Mouse (Mus musculus): ENCODE data around the gene Vmn1r217. TPM values are rescaled to one million over a fixed set of nuclear protein-coding genes. Genes with fewer than 3 reads are reported as not detected.
A peak's percentile ranks its signal among the peaks of the same experiment; 100 is the strongest.
"Not testable (repeated sequence)": the region's sequence is repeated elsewhere in the genome, so short reads cannot be mapped to it uniquely, and the experiment has no call there.

Vmn1r217 gene
- not detected in 2 replicates for polyA plus RNA-seq (2014; fragmentation: Nextera tagmentation; extraction: Ambion mirVana)

- not testable (repeated sequence) for H3K9me3 ChIP-seq (replicated peaks; ENCODE audit: control insufficient read depth, low read length); H3K4me3 ChIP-seq (ENCODE audit: low read depth, low read length); H3K27ac ChIP-seq (ENCODE audit: low read depth, low read length); H3K9ac ChIP-seq (ENCODE audit: low read length); ATAC-seq; H3K4me2 ChIP-seq (ENCODE audit: low read length); H3K27me3 ChIP-seq (replicated peaks; ENCODE audit: control insufficient read depth, insufficient read depth, low read length); H3K4me1 ChIP-seq (ENCODE audit: control insufficient read depth, insufficient read depth, low read length); DNase-seq (ENCODE audit: low spot score); H3K36me3 ChIP-seq (ENCODE audit: control insufficient read depth, insufficient read depth, low read length)
- 84% methylated on average over 1 of the region's 1 CpGs for WGBS
Observed at GRCm38 (mm10) chr13:23118126-23118525, at the start of gene Vmn1r217. TSS of gene Vmn1r217 (minus strand) at chr13:23118226.

GRCm38 (mm10) chr13:23166471-23166870 lies 48.4 kb upstream of the Vmn1r217 start:
- DNase-seq (ENCODE audit: low spot score); H3K9me3 ChIP-seq (replicated peaks; ENCODE audit: control insufficient read depth, low read length); H3K27ac ChIP-seq (ENCODE audit: low read depth, low read length); H3K4me1 ChIP-seq (ENCODE audit: control insufficient read depth, insufficient read depth, low read length); H3K27me3 ChIP-seq (replicated peaks; ENCODE audit: control insufficient read depth, insufficient read depth, low read length); H3K9ac ChIP-seq (ENCODE audit: low read length); H3K4me2 ChIP-seq (ENCODE audit: low read length); ATAC-seq; H3K4me3 ChIP-seq (ENCODE audit: low read depth, low read length); H3K36me3 ChIP-seq (ENCODE audit: control insufficient read depth, insufficient read depth, low read length): not testable (repeated sequence)
- WGBS: 93% methylated on average over 4 of the region's 4 CpGs

- Histone ChIP-seq H3K9ac (ENCODE audit: low read length) (no peak within 1 kb of the TSS), H3K27ac (ENCODE audit: low read depth, low read length) (no peak within 1 kb of the TSS), H3K27me3 (replicated peaks; ENCODE audit: control insufficient read depth, insufficient read depth, low read length) (no peaks in the 10 kb centered on the region), H3K36me3 (ENCODE audit: control insufficient read depth, insufficient read depth, low read length) (no peaks in the 10 kb centered on the region), H3K9me3 (replicated peaks; ENCODE audit: control insufficient read depth, low read length) (no peaks in the 10 kb centered on the region), H3K4me3 (ENCODE audit: low read depth, low read length) (no peak within 1 kb of the TSS), H3K4me2 (ENCODE audit: low read length) (no peak within 1 kb of the TSS), H3K4me1 (ENCODE audit: control insufficient read depth, insufficient read depth, low read length) (no peaks in the 10 kb centered on the region)
- 87% methylated on average over 4 of the region's 4 CpGs for WGBS
- DNase-seq (ENCODE audit: low spot score) (no peak), ATAC-seq (no peak)
Observed at GRCm38 (mm10) chr13:23159012-23159411, 41.0 kb upstream of the Vmn1r217 start, which contains the start of gene Vmn1r219. TSS of gene Vmn1r219 (plus strand) at chr13:23159312.

- Histone ChIP-seq H3K9ac (ENCODE audit: low read length) (no peak overlapping the region), H3K36me3 (ENCODE audit: control insufficient read depth, insufficient read depth, low read length) (no peaks in the 10 kb centered on the region), H3K4me2 (ENCODE audit: low read length) (no peak overlapping the region), H3K9me3 (replicated peaks; ENCODE audit: control insufficient read depth, low read length) (no peaks in the 10 kb centered on the region), H3K4me1 (ENCODE audit: control insufficient read depth, insufficient read depth, low read length) (no peaks in the 10 kb centered on the region), H3K4me3 (ENCODE audit: low read depth, low read length) (no peak overlapping the region), H3K27ac (ENCODE audit: low read depth, low read length) (no peak overlapping the region), H3K27me3 (replicated peaks; ENCODE audit: control insufficient read depth, insufficient read depth, low read length) (no peaks in the 10 kb centered on the region)
- 70% methylated on average over 3 of the region's 3 CpGs for WGBS
- ATAC-seq: no peak
- peak; percentile 47 for DNase-seq (ENCODE audit: low spot score)
Observed at GRCm38 (mm10) chr13:23157848-23158247, 39.8 kb upstream of the Vmn1r217 start.

- Histone ChIP-seq H3K4me3 (ENCODE audit: low read depth, low read length) (no peak overlapping the region), H3K27ac (ENCODE audit: low read depth, low read length) (no peak overlapping the region), H3K36me3 (ENCODE audit: control insufficient read depth, insufficient read depth, low read length) (no peaks in the 10 kb centered on the region), H3K4me2 (ENCODE audit: low read length) (no peak overlapping the region), H3K4me1 (ENCODE audit: control insufficient read depth, insufficient read depth, low read length) (no peaks in the 10 kb centered on the region), H3K9me3 (replicated peaks; ENCODE audit: control insufficient read depth, low read length) (no peaks in the 10 kb centered on the region), H3K27me3 (replicated peaks; ENCODE audit: control insufficient read depth, insufficient read depth, low read length) (no peaks in the 10 kb centered on the region), H3K9ac (ENCODE audit: low read length) (no peak overlapping the region)
- DNase-seq (ENCODE audit: low spot score) (peak; percentile 73), ATAC-seq (peak; percentile 80)
- WGBS: 52% methylated on average over 2 of the region's 2 CpGs
Observed at GRCm38 (mm10) chr13:23138880-23139279, 20.9 kb upstream of the Vmn1r217 start.

GRCm38 (mm10) chr13:23133501-23133900 lies 15.5 kb upstream of the Vmn1r217 start:
- H3K4me3 ChIP-seq (ENCODE audit: low read depth, low read length): no peak overlapping the region
- WGBS: 68% methylated on average over 1 of the region's 1 CpGs
- H3K27ac ChIP-seq (ENCODE audit: low read depth, low read length): no peak overlapping the region
- H3K4me2 ChIP-seq (ENCODE audit: low read length): no peak overlapping the region
- no peaks in the 10 kb centered on the region for H3K4me1 ChIP-seq (ENCODE audit: control insufficient read depth, insufficient read depth, low read length)
- H3K9me3 ChIP-seq (replicated peaks; ENCODE audit: control insufficient read depth, low read length): no peaks in the 10 kb centered on the region
- ATAC-seq (no peak), DNase-seq (ENCODE audit: low spot score) (no peak)
- H3K9ac ChIP-seq (ENCODE audit: low read length): no peak overlapping the region
- H3K27me3 ChIP-seq (replicated peaks; ENCODE audit: control insufficient read depth, insufficient read depth, low read length): no peaks in the 10 kb centered on the region
- H3K36me3 ChIP-seq (ENCODE audit: control insufficient read depth, insufficient read depth, low read length): no peaks in the 10 kb centered on the region

GRCm38 (mm10) chr13:23133099-23133498 lies 15.1 kb upstream of the Vmn1r217 start, which contains the start of gene Vmn1r218:
TSS of gene Vmn1r218 (plus strand) at chr13:23133155.
- Histone ChIP-seq H3K4me1 (ENCODE audit: control insufficient read depth, insufficient read depth, low read length) (no peaks in the 10 kb centered on the region), H3K4me3 (ENCODE audit: low read depth, low read length) (no peak within 1 kb of the TSS), H3K9ac (ENCODE audit: low read length) (no peak within 1 kb of the TSS), H3K9me3 (replicated peaks; ENCODE audit: control insufficient read depth, low read length) (no peaks in the 10 kb centered on the region), H3K36me3 (ENCODE audit: control insufficient read depth, insufficient read depth, low read length) (no peaks in the 10 kb centered on the region), H3K27ac (ENCODE audit: low read depth, low read length) (no peak within 1 kb of the TSS), H3K27me3 (replicated peaks; ENCODE audit: control insufficient read depth, insufficient read depth, low read length) (no peaks in the 10 kb centered on the region), H3K4me2 (ENCODE audit: low read length) (no peak within 1 kb of the TSS)
- WGBS: 82% methylated on average over 3 of the region's 3 CpGs
- ATAC-seq (no peak), DNase-seq (ENCODE audit: low spot score) (no peak)

- Histone ChIP-seq H3K9me3 (replicated peaks; ENCODE audit: control insufficient read depth, low read length) (no peaks in the 10 kb centered on the region), H3K36me3 (ENCODE audit: control insufficient read depth, insufficient read depth, low read length) (no peaks in the 10 kb centered on the region), H3K9ac (ENCODE audit: low read length) (no peak overlapping the region), H3K4me3 (ENCODE audit: low read depth, low read length) (no peak overlapping the region), H3K27me3 (replicated peaks; ENCODE audit: control insufficient read depth, insufficient read depth, low read length) (no peaks in the 10 kb centered on the region), H3K4me1 (ENCODE audit: control insufficient read depth, insufficient read depth, low read length) (no peaks in the 10 kb centered on the region), H3K4me2 (ENCODE audit: low read length) (no peak overlapping the region), H3K27ac (ENCODE audit: low read depth, low read length) (no peak overlapping the region)
- ATAC-seq: no peak
- DNase-seq (ENCODE audit: low spot score): no peak
- 87% methylated on average over 2 of the region's 2 CpGs for WGBS
Observed at GRCm38 (mm10) chr13:23120611-23121010, 2.6 kb upstream of the Vmn1r217 start.

- no peak for DNase-seq (ENCODE audit: low spot score)
- WGBS: 98% methylated on average over 4 of the region's 4 CpGs
- no peak overlapping the region for H3K4me2 ChIP-seq (ENCODE audit: low read length)
Observed at GRCm38 (mm10) chr13:23094386-23094785, 23.6 kb downstream of the Vmn1r217 start.

More at GRCm38 (mm10) chr13:23094386-23094785, 23.6 kb downstream of the Vmn1r217 start:
- Histone ChIP-seq H3K27me3 (replicated peaks; ENCODE audit: control insufficient read depth, insufficient read depth, low read length) (no peaks in the 10 kb centered on the region), H3K27ac (ENCODE audit: low read depth, low read length) (no peak overlapping the region), H3K4me3 (ENCODE audit: low read depth, low read length) (no peak overlapping the region), H3K36me3 (ENCODE audit: control insufficient read depth, insufficient read depth, low read length) (no peaks in the 10 kb centered on the region), H3K9me3 (replicated peaks; ENCODE audit: control insufficient read depth, low read length) (no peaks in the 10 kb centered on the region), H3K9ac (ENCODE audit: low read length) (no peak overlapping the region), H3K4me1 (ENCODE audit: control insufficient read depth, insufficient read depth, low read length) (no peaks in the 10 kb centered on the region)
- ATAC-seq: no peak
